ENCODE assay signal across 8 mouse cellular contexts in the genomic region with DNA sequence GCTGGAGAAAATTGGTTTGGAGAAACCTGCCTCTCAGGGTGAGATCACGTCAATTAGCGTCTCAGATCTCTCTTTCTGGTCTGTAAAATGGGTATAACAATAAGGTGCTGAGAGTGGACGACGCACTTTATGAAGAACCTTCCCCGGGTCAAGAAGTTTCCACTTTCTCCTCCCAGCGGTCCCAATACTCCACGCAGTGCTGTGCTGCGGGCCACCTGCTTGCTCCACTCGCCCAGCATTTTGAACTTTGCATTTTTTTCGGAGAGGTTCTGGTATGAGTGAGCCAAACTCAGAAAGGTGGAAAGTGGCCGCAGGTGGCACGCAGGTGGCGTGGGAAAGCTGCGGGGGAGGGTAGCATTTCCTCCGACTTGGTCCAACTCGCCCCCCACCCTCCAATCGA. TPM values are rescaled to one million over a fixed set of nuclear protein-coding genes. Genes with fewer than 3 reads are reported as not detected.
A peak's percentile ranks its signal among the peaks of the same experiment; 100 is the strongest.
DNase-seq lines count a peak whose midpoint lies in the region; ATAC-seq and TF ChIP-seq lines count a peak whose summit lies in the region.

No protein-coding gene starts in this region.

- H3K9me3 ChIP-seq in heart, embryonic 10.5 days = no peaks in the 10 kb centered on the region
- H3K9me3 ChIP-seq in heart, embryonic 16.5 days (replicated peaks; ENCODE audit: control insufficient read depth, low read length) = no peaks in the 10 kb centered on the region

- H3K4me1 ChIP-seq in heart, embryonic 10.5 days = peaks cover 20% of the 10 kb centered on the region; the same call in 1 of the 2 replicates
- peaks cover 10% of the 10 kb centered on the region for H3K4me1 ChIP-seq in heart, embryonic 16.5 days (ENCODE audit: control insufficient read depth, insufficient read depth, low read length)

- peak; percentile 77 for DNase-seq in heart, embryonic 10.5 days (ENCODE audit: low spot score)
- no peak for DNase-seq in heart, postnatal 14 days
- DNase-seq in Patski (ENCODE audit: low read depth, low spot score) = no peak
- no peak for DNase-seq in spleen, adult 18-20 months
- no peak for DNase-seq in urinary bladder, adult 18-20 months (ENCODE audit: low spot score in 2 of 2)
- DNase-seq in kidney, adult 8-10 months = no peak

- POLR2A ChIA-PET in Patski (lab: Charles Lee) = no interaction called here

- in situ Hi-C loops in Patski (cut with MboI; ENCODE audit: low pct_unique_long_range_greater_than_20kb) = no loop called here

- peak overlapping the region; percentile 78 for H3K9ac ChIP-seq in heart, embryonic 16.5 days (ENCODE audit: low read length)

- ATAC-seq in Patski = peak; percentile 60
- ATAC-seq in heart, embryonic 16.5 days (replicated peaks; ENCODE audit: extremely low read depth, insufficient read depth, low FRiP score) = peak; percentile 49; the same call in 1 of the 2 replicates

- H3K27ac ChIP-seq in heart, embryonic 10.5 days = peak overlapping the region; percentile 89
- peak overlapping the region; percentile 20; the same call in 1 of the 2 replicates for H3K27ac ChIP-seq in heart, embryonic 16.5 days (ENCODE audit: low read length)
- no peak overlapping the region for H3K27ac ChIP-seq in macrophage

- CTCF ChIA-PET in Patski (lab: Charles Lee) = interaction anchor here (1.3 to 2.0 kb wide), 2 partner anchors 9 to 10 kb away, joined by 4 to 8 read pairs; no protein-coding TSS in a partner anchor

- H3K4me2 ChIP-seq in heart, embryonic 16.5 days (ENCODE audit: low read depth, low read length) = peak overlapping the region; percentile 97

- TF ChIP-seq CTCF in Patski (IDR thresholded peaks at IDR 0.05) = no peak

- no peaks in the 10 kb centered on the region for H3K27me3 ChIP-seq in heart, embryonic 10.5 days (ENCODE audit: insufficient read depth, poor library complexity, severe bottlenecking)
- H3K27me3 ChIP-seq in Patski = no peaks in the 10 kb centered on the region
- H3K27me3 ChIP-seq in heart, embryonic 16.5 days (ENCODE audit: control insufficient read depth, insufficient read depth, low read length) = no peaks in the 10 kb centered on the region

- peaks cover 18% of the 10 kb centered on the region for H3K36me3 ChIP-seq in heart, embryonic 10.5 days
- peaks cover 9% of the 10 kb centered on the region; the same call in 1 of the 2 replicates for H3K36me3 ChIP-seq in heart, embryonic 16.5 days (ENCODE audit: control insufficient read depth, insufficient read depth)
- no peaks in the 10 kb centered on the region for H3K36me3 ChIP-seq in macrophage (ENCODE audit: inconsistent target)

- H3K4me3 ChIP-seq in heart, embryonic 10.5 days = peak overlapping the region; percentile 77
- peak overlapping the region; percentile 72 for H3K4me3 ChIP-seq in heart, embryonic 16.5 days (ENCODE audit: low read length)
- H3K4me3 ChIP-seq in macrophage (ENCODE audit: inconsistent target) = peak overlapping the region; percentile 47

- no peaks in the 10 kb centered on the region for H3K79me2 ChIP-seq in macrophage (ENCODE audit: inconsistent target)

- intact Hi-C loops in heart, postnatal 14 days (cut with DNase I) = no loop called here

- 2% methylated on average over 17 of the region's 17 CpGs for WGBS in heart, embryonic 10.5 days
- 2% methylated on average over 16 of the region's 17 CpGs for WGBS in heart, embryonic 16.5 days
- 4% methylated on average over 17 of the region's 17 CpGs for WGBS in macrophage (ENCODE audit: missing documents)

RNA-seq across cellular contexts. Expression of gene Tom1l1, which starts 1.1 kb away (rescaled TPM):
- 37.9 and 44.6 TPM in 2 replicates for polyA plus RNA-seq in heart, embryonic 10.5 days (2016; fragmentation: Nextera tagmentation; extraction: Ambion mirVana)
- total RNA-seq in heart, postnatal 14 days (2021) = 10 to 100 TPM; 15.0 to 18.2 TPM
- polyA plus RNA-seq in Patski (2021) = 36.7 TPM
- 28.7 and 31.2 TPM in 2 replicates for polyA plus RNA-seq in heart, embryonic 16.5 days (2015; fragmentation: Nextera tagmentation; extraction: Ambion mirVana)
- 1 to 10 TPM in 14 of 26 experiments, under 1 TPM in 8, not detected in 4; 0.25 to 5.1 (median 1.4) TPM for total RNA-seq in macrophage (2018; cell fraction: chromatin; rRNA removed)
- 1 to 10 TPM in 5 of 26 experiments, under 1 TPM in 21; 0.22 to 1.6 (median 0.60) TPM for total RNA-seq in macrophage (2018; cell fraction: cytosol; rRNA removed)
- 1 to 10 TPM in 10 of 26 experiments, under 1 TPM in 10, not detected in 6; 0.17 to 3.1 (median 1.0) TPM for total RNA-seq in macrophage (2018; cell fraction: nucleus; rRNA removed)
- 1.1 to 1.6 TPM (median 1.3 TPM) in 3 replicates for polyA plus RNA-seq in macrophage (2018)

RNA-seq across cellular contexts. Expression of gene Cox11, which starts 49.1 kb away (rescaled TPM):
- polyA plus RNA-seq in heart, embryonic 10.5 days (2016; fragmentation: Nextera tagmentation; extraction: Ambion mirVana) = 39.4 and 48.3 TPM in 2 replicates
- total RNA-seq in heart, postnatal 14 days (2021) = 10 to 100 TPM; 23.1 to 25.0 TPM
- 22.4 TPM for polyA plus RNA-seq in Patski (2021)
- polyA plus RNA-seq in heart, embryonic 16.5 days (2015; fragmentation: Nextera tagmentation; extraction: Ambion mirVana) = 40.4 and 41.0 TPM in 2 replicates
- total RNA-seq in macrophage (2018; cell fraction: chromatin; rRNA removed) = 10 to 100 TPM in 17 of 26 experiments, 1 to 10 TPM in 9; 2.2 to 21.1 (median 13.1) TPM
- 10 to 100 TPM in 10 of 26 experiments, 1 to 10 TPM in 16; 5.1 to 13.7 (median 9.3) TPM for total RNA-seq in macrophage (2018; cell fraction: cytosol; rRNA removed)
- total RNA-seq in macrophage (2018; cell fraction: nucleus; rRNA removed) = 10 to 100 TPM in 21 of 26 experiments, 1 to 10 TPM in 5; 4.5 to 22.6 (median 13.4) TPM
- 4.8 to 10.7 TPM (median 8.9 TPM) in 3 replicates for polyA plus RNA-seq in macrophage (2018)

RNA-seq across cellular contexts. Expression of gene Stxbp4, which starts 49.2 kb away (rescaled TPM):
- 16.6 and 25.3 TPM in 2 replicates for polyA plus RNA-seq in heart, embryonic 10.5 days (2016; fragmentation: Nextera tagmentation; extraction: Ambion mirVana)
- 1 to 10 TPM; 5.6 to 6.3 TPM for total RNA-seq in heart, postnatal 14 days (2021)
- polyA plus RNA-seq in Patski (2021) (21.3 TPM), macrophage (2018) (1.5 to 1.9 TPM (median 1.5 TPM) in 3 replicates)
- 11.6 and 12.1 TPM in 2 replicates for polyA plus RNA-seq in heart, embryonic 16.5 days (2015; fragmentation: Nextera tagmentation; extraction: Ambion mirVana)
- total RNA-seq in macrophage (2018; cell fraction: chromatin; rRNA removed) = 10 to 100 TPM in 17 of 26 experiments, 1 to 10 TPM in 9; 1.1 to 25.3 (median 15.4) TPM
- 1 to 10 TPM in 25 of 26 experiments, under 1 TPM in 1; 0.76 to 2.8 (median 2.0) TPM for total RNA-seq in macrophage (2018; cell fraction: cytosol; rRNA removed)
- total RNA-seq in macrophage (2018; cell fraction: nucleus; rRNA removed) = 10 to 100 TPM in 9 of 26 experiments, 1 to 10 TPM in 15, under 1 TPM in 2; 0.92 to 18.2 (median 8.3) TPM

Comparison
In these comparisons a context has a peak if more than half of its experiments do, and no peak if none do; other contexts are left out.
1. RNA of gene Tom1l1, which starts 1.1 kb away (polyA plus RNA-seq): 37.9 to 44.6 TPM in heart, embryonic 10.5 days, 36.7 TPM in Patski (single experiment) and 28.7 to 31.2 TPM in heart, embryonic 16.5 days; 1.1 to 1.6 TPM in macrophage; every median in the first group is over 10 times any median in the second.
2. Peak in every context shown above with its lines, with median percentiles within 50 percentile points of each other: H3K4me3 ChIP-seq.